Mouse (Mus musculus): ENCODE data around the gene Ier2.
"Not testable (repeated sequence)": the region's sequence is repeated elsewhere in the genome, so short reads cannot be mapped to it uniquely, and the experiment has no call there.

Ier2 gene

GRCm38 (mm10) chr8:84639162-84640009 is 23.3 kb downstream of the Ier2 start:
- peak; percentile 80 for DNase-seq (ENCODE audit: low read depth, low spot score)

- no peak for DNase-seq (ENCODE audit: low read depth, low spot score)
These were observed 24.0 kb downstream of the Ier2 start for GRCm38 (mm10) chr8:84638555-84639161.

GRCm38 (mm10) chr8:84637946-84638554 is 24.6 kb downstream of the Ier2 start:
- no peak for DNase-seq (ENCODE audit: low read depth, low spot score)

- DNase-seq (ENCODE audit: low read depth, low spot score): no peak
These were observed 26.5 kb downstream of the Ier2 start for GRCm38 (mm10) chr8:84636051-84636691.

- no peak for DNase-seq (ENCODE audit: low read depth, low spot score)
These were observed 27.1 kb downstream of the Ier2 start for GRCm38 (mm10) chr8:84635397-84636050.

GRCm38 (mm10) chr8:84634849-84635304 is 27.8 kb downstream of the Ier2 start:
- DNase-seq (ENCODE audit: low read depth, low spot score): no peak

GRCm38 (mm10) chr8:84633841-84634584 is 28.6 kb downstream of the Ier2 start:
- DNase-seq (ENCODE audit: low read depth, low spot score): no peak

GRCm38 (mm10) chr8:84631813-84632212 is 30.8 kb downstream of the Ier2 start:
- DNase-seq (ENCODE audit: low read depth, low spot score): no peak

- no peak for DNase-seq (ENCODE audit: low read depth, low spot score)
These were observed 32.5 kb downstream of the Ier2 start for GRCm38 (mm10) chr8:84630145-84630544.

- no peak for DNase-seq (ENCODE audit: low read depth, low spot score)
These were observed 33.1 kb downstream of the Ier2 start for GRCm38 (mm10) chr8:84629586-84629985.

- DNase-seq (ENCODE audit: low read depth, low spot score): not testable (repeated sequence)
These were observed 39.2 kb downstream of the Ier2 start for GRCm38 (mm10) chr8:84623425-84623824.

GRCm38 (mm10) chr8:84621102-84621625 is 41.5 kb downstream of the Ier2 start:
- DNase-seq (ENCODE audit: low read depth, low spot score): no peak

GRCm38 (mm10) chr8:84617005-84617404 is 45.6 kb downstream of the Ier2 start:
- DNase-seq (ENCODE audit: low read depth, low spot score): no peak

- DNase-seq (ENCODE audit: low read depth, low spot score): no peak
These were observed 46.8 kb downstream of the Ier2 start for GRCm38 (mm10) chr8:84615666-84616485.

GRCm38 (mm10) chr8:84614512-84615223 is 48.0 kb downstream of the Ier2 start:
- no peak for DNase-seq (ENCODE audit: low read depth, low spot score)

Data from telencephalon, adult 2 months (tissue).